ENCODE assay signal across 18 mouse cellular contexts in the genomic region with DNA sequence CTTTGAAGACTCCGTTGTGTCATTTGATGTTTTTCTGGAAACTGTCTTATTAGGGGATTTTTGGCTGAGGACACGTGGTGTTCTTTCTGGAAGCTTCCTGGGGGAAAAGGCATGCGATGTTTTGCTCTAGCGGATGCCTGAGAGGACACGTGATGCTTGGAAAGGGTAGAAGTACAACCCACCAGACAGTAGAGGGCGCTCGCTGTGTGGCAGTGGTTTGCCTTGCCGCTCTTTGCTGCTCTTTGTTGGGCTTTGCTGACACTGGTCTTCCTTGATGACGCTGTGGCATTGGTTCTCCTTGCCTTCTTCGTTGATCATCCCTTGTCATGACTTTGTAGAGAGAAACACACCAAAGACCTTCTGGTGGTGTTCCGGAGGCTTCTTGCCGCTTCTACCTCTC.
DNase-seq lines count a peak whose midpoint lies in the region; ATAC-seq and TF ChIP-seq lines count a peak whose summit lies in the region.
"Had no signal": no experiment of that assay in that cellular context is flagged by ENCODE, and none has a peak within 500 bp of the region (broad histone marks: within the 10 kb centered on the region; RNA-seq: fewer than 3 reads in every experiment).

No protein-coding gene starts in this region.

- peaks cover 4% of the 10 kb centered on the region; the same call in 1 of the 2 replicates for H3K9me3 ChIP-seq in lung, embryonic 14.5 days (ENCODE audit: low read depth, low read length)
- peaks cover 5% of the 10 kb centered on the region; the same call in 1 of the 2 replicates for H3K9me3 ChIP-seq in stomach, postnatal 0 days (ENCODE audit: control insufficient read depth, low read length)
- no peaks in the 10 kb centered on the region for H3K9me3 ChIP-seq in heart, embryonic 11.5 days (replicated peaks; ENCODE audit: control insufficient read depth, low read length)
- H3K9me3 ChIP-seq: heart, embryonic 15.5 days; neural tube, embryonic 13.5 days had no signal

- peaks cover 3% of the 10 kb centered on the region; the same call in 1 of the 2 replicates for H3K4me1 ChIP-seq in lung, embryonic 14.5 days (ENCODE audit: insufficient read depth)
- no peaks in the 10 kb centered on the region for H3K4me1 ChIP-seq in stomach, postnatal 0 days (replicated peaks; ENCODE audit: control insufficient read depth, insufficient read depth)
- peaks cover 4% of the 10 kb centered on the region; the same call in 1 of the 2 replicates for H3K4me1 ChIP-seq in heart, embryonic 11.5 days (ENCODE audit: control insufficient read depth, insufficient read depth, low read length)
- H3K4me1 ChIP-seq: heart, embryonic 15.5 days; midbrain, embryonic 10.5 days; neural tube, embryonic 13.5 days had no signal

- no peaks in the 10 kb centered on the region for H3K36me3 ChIP-seq in lung, embryonic 14.5 days (ENCODE audit: insufficient read depth)
- no peaks in the 10 kb centered on the region for H3K36me3 ChIP-seq in stomach, postnatal 0 days (ENCODE audit: control insufficient read depth, insufficient read depth, low read length)
- no peaks in the 10 kb centered on the region for H3K36me3 ChIP-seq in heart, embryonic 11.5 days (ENCODE audit: control insufficient read depth, insufficient read depth, low read length)
- H3K36me3 ChIP-seq: heart, embryonic 15.5 days; liver, embryonic 13.5 days; midbrain, embryonic 10.5 days; neural tube, embryonic 13.5 days had no signal

- no peaks in the 10 kb centered on the region for H3K27me3 ChIP-seq in lung, embryonic 14.5 days (ENCODE audit: insufficient read depth, low read length)
- H3K27me3 ChIP-seq in stomach, postnatal 0 days (ENCODE audit: control insufficient read depth, insufficient read depth, low read length) = no peaks in the 10 kb centered on the region
- H3K27me3 ChIP-seq in heart, embryonic 11.5 days (ENCODE audit: control insufficient read depth, insufficient read depth, low read length) = no peaks in the 10 kb centered on the region
- H3K27me3 ChIP-seq: heart, embryonic 15.5 days; liver, embryonic 13.5 days; neural tube, embryonic 13.5 days had no signal

- H3K9ac ChIP-seq in lung, embryonic 14.5 days = no peak overlapping the region
- no peak overlapping the region for H3K9ac ChIP-seq in stomach, postnatal 0 days (ENCODE audit: low read length)
- no peak overlapping the region for H3K9ac ChIP-seq in heart, embryonic 11.5 days (ENCODE audit: low read depth, low read length)
- H3K9ac ChIP-seq: heart, embryonic 15.5 days; liver, embryonic 13.5 days; neural tube, embryonic 13.5 days had no signal

- 91% methylated on average over 12 of the region's 12 CpGs for WGBS in lung, embryonic 14.5 days
- WGBS in stomach, postnatal 0 days = 95% methylated on average over 12 of the region's 12 CpGs
- 85% methylated on average over 12 of the region's 12 CpGs for WGBS in heart, embryonic 11.5 days (ENCODE audit: insufficient replicate concordance)

- H3K4me2 ChIP-seq in lung, embryonic 14.5 days = no peak overlapping the region
- H3K4me2 ChIP-seq in stomach, postnatal 0 days (replicated peaks; ENCODE audit: low read depth) = no peak overlapping the region
- H3K4me2 ChIP-seq in heart, embryonic 11.5 days = no peak overlapping the region
- H3K4me2 ChIP-seq: heart, embryonic 15.5 days; liver, embryonic 13.5 days; neural tube, embryonic 13.5 days had no signal

- peak; percentile 31 for DNase-seq in embryo, embryonic 10 days (ENCODE audit: low spot score)
- DNase-seq in embryo, embryonic 10.5 days (ENCODE audit: low spot score) = no peak
- DNase-seq in lung, embryonic 14.5 days = no peak
- DNase-seq in lung, adult 18-20 months = no peak
- peak; percentile 20 for DNase-seq in NIH3T3 (ENCODE audit: low read depth)
- no peak for DNase-seq in stomach, postnatal 0 days (ENCODE audit: low spot score)
- DNase-seq in ovary, postnatal 10 days (ENCODE audit: low spot score) = no peak
- DNase-seq: cerebellum, adult 11-12 months; embryo, embryonic 11 days; kidney, adult 11 months; kidney, postnatal 4 days; left cerebral cortex, postnatal 4 days; liver, embryonic 13.5 days had no signal

- no peak for TF ChIP-seq EP300 in stomach, postnatal 0 days (optimal IDR thresholded peaks at IDR 0.05)

- no peak for ATAC-seq in lung, embryonic 14.5 days (ENCODE audit: insufficient read depth)
- ATAC-seq in stomach, postnatal 0 days (ENCODE audit: low FRiP score, low TSS enrichment) = no peak
- ATAC-seq in heart, embryonic 11.5 days (replicated peaks; ENCODE audit: insufficient number of reproducible peaks, low FRiP score, low TSS enrichment) = no peak
- ATAC-seq: forebrain, embryonic 14.5 days had no signal

- H3K4me3 ChIP-seq in lung, embryonic 14.5 days (ENCODE audit: low read depth, low read length) = no peak overlapping the region
- H3K4me3 ChIP-seq in stomach, postnatal 0 days (ENCODE audit: low read depth, low read length) = no peak overlapping the region
- H3K4me3 ChIP-seq in heart, embryonic 11.5 days (ENCODE audit: low read depth, low read length) = no peak overlapping the region
- H3K4me3 ChIP-seq: heart, embryonic 15.5 days; liver, embryonic 13.5 days; midbrain, embryonic 10.5 days; neural tube, embryonic 13.5 days had no signal

- H3K27ac ChIP-seq in lung, embryonic 14.5 days (ENCODE audit: low read depth) = no peak overlapping the region
- no peak overlapping the region for H3K27ac ChIP-seq in stomach, postnatal 0 days (replicated peaks)
- H3K27ac ChIP-seq in heart, embryonic 11.5 days (ENCODE audit: low read depth, low read length) = no peak overlapping the region
- H3K27ac ChIP-seq: heart, embryonic 15.5 days; liver, embryonic 13.5 days; midbrain, embryonic 10.5 days; neural tube, embryonic 13.5 days had no signal

- TF ChIP-seq CTCF in lung, embryonic 14.5 days (IDR thresholded peaks at IDR 0.05; ENCODE audit: low read depth) = peak; percentile 17; the same call in 1 of the 2 replicates
- TF ChIP-seq CTCF in stomach, postnatal 0 days (IDR thresholded peaks at IDR 0.05; ENCODE audit: low read depth) = peak; percentile 22; the same call in 1 of the 2 replicates

Comparison
In these comparisons a context has a peak if more than half of its experiments do, and no peak if none do; other contexts are left out.
1. DNase-seq: peak in embryo, embryonic 10 days (single experiment) and NIH3T3 (single experiment); none in embryo, embryonic 10.5 days (single experiment), lung, embryonic 14.5 days (single experiment), lung, adult 18-20 months (0 of 2), stomach, postnatal 0 days (single experiment) and ovary, postnatal 10 days (single experiment).